Mouse (Mus musculus): ENCODE results near the gene Arhgef11. TPM values are rescaled to one million over a fixed set of nuclear protein-coding genes. Genes with fewer than 3 reads are reported as not detected.

Arhgef11 gene
- polyA plus RNA-seq, 1 experiment from 2014 or later = 17.1 TPM

GRCm38 (mm10) chr3:87779086-87779485, 161.7 kb downstream of the Arhgef11 start:
- Histone ChIP-seq H3K36me3 (ENCODE audit: control insufficient read depth, insufficient read depth, low read length) (no peaks in the 10 kb centered on the region), H3K9ac (ENCODE audit: low read depth, low read length) (no peak overlapping the region; the same call in 1 of the 2 replicates), H3K27me3 (replicated peaks; ENCODE audit: control insufficient read depth, insufficient read depth, low read length) (peaks cover 9% of the 10 kb centered on the region; the same call in 1 of the 2 replicates), H3K9me3 (ENCODE audit: control insufficient read depth, low read length) (no peaks in the 10 kb centered on the region), H3K4me1 (ENCODE audit: control insufficient read depth, insufficient read depth, low read length) (peaks cover 12% of the 10 kb centered on the region; the same call in 1 of the 2 replicates), H3K4me3 (ENCODE audit: low read depth, low read length) (no peak overlapping the region), H3K4me2 (ENCODE audit: low read depth, low read length) (no peak overlapping the region), H3K27ac (replicated peaks; ENCODE audit: low read depth, low read length) (no peak overlapping the region)
- WGBS = 51% methylated on average over 2 of the region's 2 CpGs
- ATAC-seq (ENCODE audit: low read depth) = peak; percentile 20; the same call in 1 of the 2 replicates
- DNase-seq (ENCODE audit: low spot score) = peak; percentile 45

- WGBS = 82% methylated on average over 25 of the region's 25 CpGs
- H3K4me3 ChIP-seq (ENCODE audit: low read depth, low read length) = no peak overlapping the region
- no peaks in the 10 kb centered on the region for H3K36me3 ChIP-seq (ENCODE audit: control insufficient read depth, insufficient read depth, low read length)
- H3K27me3 ChIP-seq (replicated peaks; ENCODE audit: control insufficient read depth, insufficient read depth, low read length) = 0 out of 2 replicates have a peak, but pooled peaks cover 5% of the 10 kb centered on the region
- no peak overlapping the region for H3K4me2 ChIP-seq (ENCODE audit: low read depth, low read length)
- no peak overlapping the region for H3K9ac ChIP-seq (ENCODE audit: low read depth, low read length)
- H3K4me1 ChIP-seq (ENCODE audit: control insufficient read depth, insufficient read depth, low read length) = peaks cover 16% of the 10 kb centered on the region
- ATAC-seq (ENCODE audit: low read depth) = no peak
- no peak for DNase-seq (ENCODE audit: low spot score)
- no peak overlapping the region for H3K27ac ChIP-seq (replicated peaks; ENCODE audit: low read depth, low read length)
- H3K9me3 ChIP-seq (ENCODE audit: control insufficient read depth, low read length) = no peaks in the 10 kb centered on the region
Observed at GRCm38 (mm10) chr3:87783282-87784023, 166.1 kb downstream of the Arhgef11 start.

GRCm38 (mm10) chr3:87785156-87785555, 167.8 kb downstream of the Arhgef11 start:
- Histone ChIP-seq H3K4me2 (ENCODE audit: low read depth, low read length) (no peak overlapping the region), H3K27ac (replicated peaks; ENCODE audit: low read depth, low read length) (no peak overlapping the region), H3K4me3 (ENCODE audit: low read depth, low read length) (no peak overlapping the region), H3K36me3 (ENCODE audit: control insufficient read depth, insufficient read depth, low read length) (no peaks in the 10 kb centered on the region), H3K4me1 (ENCODE audit: control insufficient read depth, insufficient read depth, low read length) (peaks cover 18% of the 10 kb centered on the region), H3K27me3 (replicated peaks; ENCODE audit: control insufficient read depth, insufficient read depth, low read length) (no peaks in the 10 kb centered on the region), H3K9ac (ENCODE audit: low read depth, low read length) (no peak overlapping the region), H3K9me3 (ENCODE audit: control insufficient read depth, low read length) (no peaks in the 10 kb centered on the region)
- WGBS = 67% methylated on average over 5 of the region's 5 CpGs
- no peak for DNase-seq (ENCODE audit: low spot score)
- peak; percentile 3; the same call in 1 of the 2 replicates for ATAC-seq (ENCODE audit: low read depth)

- ATAC-seq (ENCODE audit: low read depth) (peak; percentile 84), DNase-seq (ENCODE audit: low spot score) (peak; percentile 86)
- 0 out of 2 replicates have a peak, but pooled peaks cover 2% of the 10 kb centered on the region for H3K27me3 ChIP-seq (replicated peaks; ENCODE audit: control insufficient read depth, insufficient read depth, low read length)
- no peak overlapping the region for H3K4me2 ChIP-seq (ENCODE audit: low read depth, low read length)
- H3K36me3 ChIP-seq (ENCODE audit: control insufficient read depth, insufficient read depth, low read length) = no peaks in the 10 kb centered on the region
- H3K4me3 ChIP-seq (ENCODE audit: low read depth, low read length) = no peak overlapping the region
- no peak overlapping the region for H3K9ac ChIP-seq (ENCODE audit: low read depth, low read length)
- no peaks in the 10 kb centered on the region for H3K9me3 ChIP-seq (ENCODE audit: control insufficient read depth, low read length)
- 33% methylated on average over 6 of the region's 6 CpGs for WGBS
- H3K27ac ChIP-seq (replicated peaks; ENCODE audit: low read depth, low read length) = no peak overlapping the region
- peaks cover 18% of the 10 kb centered on the region for H3K4me1 ChIP-seq (ENCODE audit: control insufficient read depth, insufficient read depth, low read length)
Observed at GRCm38 (mm10) chr3:87785626-87786214, 168.4 kb downstream of the Arhgef11 start.

Small RNA genes within 50 kb of the gene (microRNA-seq; reads per million reads assigned to microRNA genes)
- not detected for gene Gm24109 (ENCODE audit: borderline number of aligned reads)

Other genes starting within 250 kb of the Arhgef11 start
- gene Fcrl1, start 241.2 kb upstream of the Arhgef11 start, polyA plus RNA-seq (2014; fragmentation: Nextera tagmentation; extraction: Ambion mirVana) = 0.11 and 0.69 TPM in 2 replicates
- not detected in 2 replicates for gene Fcrl5, start 181.8 kb upstream of the Arhgef11 start, polyA plus RNA-seq (2014; fragmentation: Nextera tagmentation; extraction: Ambion mirVana)
- gene Etv3, start 92.2 kb upstream of the Arhgef11 start, polyA plus RNA-seq (2014; fragmentation: Nextera tagmentation; extraction: Ambion mirVana) = 10.4 and 10.8 TPM in 2 replicates
- gene Lrrc71, start 131.1 kb downstream of the Arhgef11 start, polyA plus RNA-seq (2014; fragmentation: Nextera tagmentation; extraction: Ambion mirVana) = 0.60 and 1.5 TPM in 2 replicates
- gene Ntrk1, start 177.6 kb downstream of the Arhgef11 start, polyA plus RNA-seq (2014; fragmentation: Nextera tagmentation; extraction: Ambion mirVana) = 16.2 and 19.5 TPM in 2 replicates
- gene Insrr, start 179.4 kb downstream of the Arhgef11 start, polyA plus RNA-seq (2014; fragmentation: Nextera tagmentation; extraction: Ambion mirVana) = 1.2 and 1.6 TPM in 2 replicates
- gene Pear1, start 206.7 kb downstream of the Arhgef11 start, polyA plus RNA-seq (2014; fragmentation: Nextera tagmentation; extraction: Ambion mirVana) = 26.7 and 29.6 TPM in 2 replicates
- gene Sh2d2a, start 229.2 kb downstream of the Arhgef11 start, polyA plus RNA-seq (2014; fragmentation: Nextera tagmentation; extraction: Ambion mirVana) = 0.08 TPM in 1 of 2 replicates, not detected in the other

Data from embryonic facial prominence, embryonic 14.5 days (tissue).